Mouse (Mus musculus): ENCODE results near the gene Pde4d.

The Pde4d gene

DNA sequence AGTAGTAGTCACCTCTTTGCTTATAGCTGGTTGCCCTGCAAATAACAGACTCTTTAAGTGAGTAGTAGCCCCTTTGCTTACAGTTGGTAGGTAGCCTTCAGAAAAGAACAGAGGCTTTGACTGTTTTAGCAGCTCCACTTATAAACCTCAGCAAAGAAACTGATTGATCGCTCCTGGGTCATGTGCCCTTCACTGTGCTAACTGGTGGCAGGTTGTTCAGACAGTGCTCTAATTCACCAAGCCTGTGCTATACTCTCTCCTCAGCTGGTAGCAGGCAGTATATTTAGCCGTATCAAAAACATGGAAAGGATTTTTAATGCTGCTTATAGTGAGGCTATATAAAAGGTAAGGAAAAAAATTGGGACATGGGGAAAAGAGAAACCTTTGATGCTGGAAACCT lies 370.7 kb downstream of the Pde4d start:
- DNase-seq (ENCODE audit: extremely low spot score, low spot score) = no peak

DNA sequence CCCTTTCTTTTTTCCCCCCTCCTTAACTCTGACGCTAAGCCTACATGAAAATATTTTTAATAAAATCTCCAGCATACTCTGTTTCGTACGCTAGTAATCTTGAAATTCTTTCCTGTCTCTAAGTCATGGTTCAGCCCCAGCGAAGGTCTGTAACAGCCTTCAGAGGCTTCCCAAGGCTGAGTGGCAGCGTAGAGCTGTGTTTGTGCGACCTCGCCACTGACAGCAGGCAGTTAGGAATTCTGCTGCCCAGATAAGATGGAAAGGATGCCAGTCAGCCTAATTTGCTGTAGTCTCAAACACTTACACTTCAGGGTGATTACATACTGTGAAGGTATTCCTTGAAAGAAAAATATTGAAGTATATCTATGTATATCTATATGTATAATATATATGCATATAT lies 371.5 kb downstream of the Pde4d start:
- DNase-seq (ENCODE audit: extremely low spot score, low spot score) = no peak

DNA sequence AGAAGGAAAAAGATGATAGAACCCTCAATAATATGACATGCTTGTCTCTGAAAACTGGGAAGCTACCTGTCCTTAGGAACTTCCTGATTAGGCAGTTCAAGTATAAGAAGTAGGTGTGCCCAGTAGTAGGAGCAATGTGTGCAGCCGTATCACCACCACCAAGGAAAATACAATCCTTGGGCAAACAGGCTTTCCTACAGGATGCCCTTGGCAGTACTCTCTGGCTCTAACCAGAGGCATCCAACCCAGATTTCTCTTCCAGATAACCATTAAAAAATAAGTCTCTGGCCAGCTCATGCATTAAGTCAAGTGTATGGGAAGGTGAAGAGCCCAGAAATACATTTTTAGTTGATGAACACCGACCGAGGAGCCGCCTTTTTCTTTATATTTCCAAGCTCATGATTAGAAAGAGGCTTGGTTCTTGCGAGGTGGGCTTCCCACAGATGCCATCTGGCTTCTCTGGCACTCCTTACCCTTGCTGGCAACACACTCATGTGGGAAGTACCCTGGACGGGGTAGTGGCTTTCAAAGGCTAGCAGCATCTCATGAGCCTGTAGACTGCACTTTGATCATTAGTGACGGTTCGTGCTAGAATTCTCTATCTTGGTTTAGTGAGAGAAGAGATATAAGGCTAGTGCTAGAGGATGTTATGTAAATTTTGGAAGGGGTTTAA lies 375.0 kb downstream of the Pde4d start:
- no peak for DNase-seq (ENCODE audit: extremely low spot score, low spot score)

DNA sequence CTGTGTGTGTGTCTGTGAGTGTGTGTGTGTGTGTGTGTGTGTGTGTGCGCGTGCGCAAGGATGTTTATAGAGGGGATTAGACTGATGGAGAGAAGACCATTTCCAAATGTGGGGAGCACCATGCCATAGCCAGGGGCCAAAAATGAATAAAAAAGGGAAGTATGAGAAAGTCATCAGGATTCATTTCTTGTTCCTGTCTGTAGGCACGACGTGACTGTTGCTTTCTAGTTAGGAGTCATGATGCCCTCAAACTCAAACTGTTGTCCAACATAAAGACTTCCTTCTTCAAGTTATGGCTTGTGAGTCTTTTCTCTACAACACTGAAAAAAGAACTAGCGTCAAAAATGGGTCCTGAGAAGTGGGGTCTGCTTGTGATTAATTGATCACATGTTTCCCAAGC lies 375.8 kb downstream of the Pde4d start:
- DNase-seq (ENCODE audit: extremely low spot score, low spot score) = no peak

DNA sequence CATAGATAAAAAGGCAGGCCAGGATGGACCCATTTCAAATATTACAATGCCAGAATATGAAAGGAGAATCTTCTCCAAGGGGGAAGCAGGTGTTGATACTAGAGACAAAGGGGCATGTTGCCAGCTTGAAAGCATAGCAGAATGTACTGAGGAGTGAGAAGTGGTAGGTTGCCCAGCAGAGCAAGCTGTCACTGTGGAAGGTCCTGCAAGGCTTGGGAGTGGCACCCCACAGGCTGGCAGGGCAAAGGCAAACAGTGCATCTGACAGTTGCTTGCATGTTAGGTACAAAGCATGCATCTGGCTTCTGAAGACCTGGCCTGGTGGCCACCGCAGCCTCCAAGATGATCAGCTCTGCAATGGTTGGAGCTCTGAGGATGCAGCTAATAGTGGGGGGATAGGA lies 384.4 kb downstream of the Pde4d start:
- no peak for DNase-seq (ENCODE audit: extremely low spot score, low spot score)

DNA sequence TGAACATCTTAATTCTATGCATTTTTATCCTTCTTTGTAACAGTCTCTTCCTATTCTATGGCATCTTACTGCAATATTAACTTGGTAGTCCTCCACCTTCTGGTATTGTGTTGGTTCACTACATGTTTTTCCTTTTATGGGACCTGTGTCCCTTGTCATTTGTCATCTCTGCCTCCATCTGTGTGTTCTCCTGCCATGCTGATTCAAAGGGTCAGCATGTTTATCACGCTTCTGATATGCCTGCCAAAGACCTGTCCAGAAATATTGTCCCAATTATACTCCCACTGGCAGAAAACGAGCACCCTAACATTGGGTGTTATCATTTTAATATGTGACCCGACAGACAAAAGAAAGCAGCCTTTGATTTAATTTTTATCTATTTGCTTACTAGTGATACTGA lies 386.6 kb downstream of the Pde4d start:
- DNase-seq (ENCODE audit: extremely low spot score, low spot score) = no peak

DNA sequence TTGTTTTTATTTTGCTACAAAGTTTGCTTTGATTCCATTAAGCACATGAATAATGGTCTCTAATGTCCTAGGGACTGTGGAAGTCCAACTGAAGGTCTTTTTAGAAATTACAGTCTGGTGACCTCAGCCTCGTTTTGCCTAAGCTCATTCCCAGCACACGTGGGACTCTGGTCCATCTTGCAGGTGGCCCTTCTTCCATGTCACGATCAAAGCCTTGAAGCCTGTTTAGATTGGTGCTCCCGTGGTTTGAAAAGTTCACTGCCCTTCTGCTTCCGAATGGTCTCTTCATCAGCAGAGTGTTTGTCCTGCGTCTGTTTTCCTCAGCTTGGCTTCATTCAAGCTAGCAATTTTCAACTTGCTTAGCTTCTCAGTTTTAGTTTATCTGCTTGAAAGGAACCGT lies 389.4 kb downstream of the Pde4d start:
- no peak for DNase-seq (ENCODE audit: extremely low spot score, low spot score)

DNA sequence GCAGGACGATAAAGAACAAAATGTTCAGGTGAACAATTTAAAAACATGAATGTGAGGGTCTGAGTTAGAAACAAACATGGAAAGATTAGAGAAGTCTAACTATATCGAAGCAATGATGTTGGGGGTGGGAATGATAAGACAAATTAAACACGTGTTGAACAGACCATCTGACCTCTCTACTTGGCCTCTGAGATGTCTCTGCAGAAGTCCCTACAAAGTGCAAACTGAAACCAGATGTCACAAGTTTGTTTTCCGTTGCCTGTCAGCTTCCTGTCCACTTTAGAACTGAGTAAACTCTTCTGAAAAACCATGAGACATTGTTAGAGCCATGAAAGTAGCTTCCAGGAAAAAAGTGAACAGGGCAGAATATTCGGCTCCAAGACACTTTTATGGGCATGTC lies 404.3 kb downstream of the Pde4d start:
- DNase-seq (ENCODE audit: extremely low spot score, low spot score) = no peak

DNA sequence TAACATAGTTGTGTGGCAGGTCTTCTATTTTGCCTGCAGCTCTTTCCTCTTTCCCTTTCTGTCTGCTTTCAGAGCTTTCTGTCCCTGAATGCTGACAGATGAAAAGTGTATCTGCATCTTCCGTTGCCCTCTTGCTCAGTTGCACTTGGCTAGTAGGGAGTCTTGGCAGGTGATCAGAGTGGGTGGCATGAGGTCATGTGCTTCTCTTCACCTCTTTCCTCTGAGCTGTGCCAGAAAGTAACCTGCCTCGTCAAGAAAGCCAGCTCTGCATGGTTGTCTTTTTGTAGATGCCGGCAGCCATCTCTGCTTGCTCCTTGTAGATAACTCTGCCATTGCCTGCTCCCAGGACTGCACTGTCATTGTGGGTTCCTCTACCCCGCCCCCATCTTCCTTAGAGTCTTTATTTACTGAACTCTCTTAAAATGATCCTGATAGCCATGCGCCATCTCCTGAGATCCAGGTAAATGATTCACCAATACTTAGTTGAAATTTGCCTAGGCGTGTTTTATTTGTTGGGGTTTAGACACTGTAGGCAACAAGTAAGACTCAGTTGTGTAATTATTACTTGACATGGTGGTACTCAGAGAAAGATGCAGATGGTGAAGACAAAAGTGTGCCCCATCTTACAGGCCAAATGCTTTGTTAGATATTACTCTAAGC lies 407.2 kb downstream of the Pde4d start:
- DNase-seq (ENCODE audit: extremely low spot score, low spot score) = no peak

DNA sequence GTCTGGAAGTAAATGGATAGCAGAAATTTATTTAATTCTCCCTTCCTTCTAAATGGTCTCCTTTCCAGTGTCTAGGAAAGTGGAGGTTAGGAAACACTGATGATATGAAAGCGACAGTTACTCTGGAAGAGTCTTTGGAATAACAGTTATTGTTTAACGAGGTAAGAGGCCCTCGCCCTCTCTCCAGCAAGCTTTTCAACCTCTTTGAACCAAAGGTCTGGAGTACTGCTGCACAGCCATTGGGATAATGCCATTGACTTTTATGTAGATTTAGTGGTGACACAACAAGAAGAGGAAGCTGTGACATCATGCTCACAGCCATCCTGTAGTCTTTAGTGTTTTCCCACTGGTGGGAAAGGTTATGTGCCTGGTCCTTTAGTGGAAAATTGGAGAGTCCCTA lies 409.6 kb downstream of the Pde4d start:
- no peak for DNase-seq (ENCODE audit: extremely low spot score, low spot score)

DNA sequence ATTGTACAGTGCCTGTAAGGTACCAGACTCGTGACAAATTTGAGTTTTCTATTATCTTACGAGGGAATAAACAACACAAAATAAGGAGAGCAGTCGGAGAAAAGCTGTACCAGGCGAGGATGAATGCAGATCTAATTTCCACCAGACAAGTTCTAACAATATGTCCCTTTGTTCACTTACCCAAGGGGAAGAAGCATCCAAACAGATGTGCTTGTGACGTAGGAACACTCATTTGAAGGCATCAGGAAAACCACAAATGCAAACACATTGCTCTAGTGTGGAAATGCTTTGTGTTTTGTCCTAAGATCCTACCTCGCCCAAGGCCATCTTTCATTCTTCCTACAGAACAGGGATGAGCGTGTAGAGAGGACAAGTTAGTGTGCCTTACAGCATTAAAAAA lies 411.0 kb downstream of the Pde4d start:
- no peak for DNase-seq (ENCODE audit: extremely low spot score, low spot score)

DNA sequence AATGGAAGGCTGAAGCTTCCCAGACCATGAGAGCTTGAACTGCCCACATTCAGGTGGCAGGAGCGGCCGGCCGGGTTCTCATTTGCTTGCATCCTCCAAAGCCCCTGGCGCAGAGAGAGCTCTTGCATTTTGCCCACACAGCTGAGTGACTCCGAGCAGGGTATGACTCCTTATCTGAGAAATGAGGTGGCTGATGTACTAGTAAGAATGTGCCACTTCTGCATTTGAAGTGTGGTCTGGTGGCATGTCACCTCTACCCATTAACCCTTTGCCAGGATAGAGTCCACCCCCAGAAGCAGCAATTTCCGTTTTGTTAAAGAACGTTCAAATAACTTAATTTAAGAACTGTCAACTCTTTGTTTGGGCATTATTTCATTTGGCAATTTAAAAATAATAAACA lies 412.0 kb downstream of the Pde4d start:
- no peak for DNase-seq (ENCODE audit: extremely low spot score, low spot score)

DNA sequence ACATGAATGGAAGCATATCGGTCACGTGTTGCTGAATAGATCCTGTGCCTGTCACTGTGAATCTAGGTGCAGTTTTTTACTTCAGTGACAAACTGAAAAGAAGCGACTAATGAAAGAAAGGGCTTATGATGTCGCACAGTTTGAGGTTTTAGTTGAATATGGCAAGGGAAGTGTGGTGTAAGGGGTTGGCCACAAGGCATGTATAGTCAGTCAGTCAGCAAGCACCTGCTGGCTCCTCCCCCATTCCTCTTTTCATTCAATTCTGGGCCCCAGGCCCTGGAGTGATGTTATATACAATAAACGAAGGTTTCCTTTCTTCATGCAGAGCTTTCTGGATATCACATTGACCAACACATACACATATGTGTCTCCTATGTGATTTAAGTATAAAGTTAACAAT lies 412.4 kb downstream of the Pde4d start:
- DNase-seq (ENCODE audit: extremely low spot score, low spot score) = no peak

DNA sequence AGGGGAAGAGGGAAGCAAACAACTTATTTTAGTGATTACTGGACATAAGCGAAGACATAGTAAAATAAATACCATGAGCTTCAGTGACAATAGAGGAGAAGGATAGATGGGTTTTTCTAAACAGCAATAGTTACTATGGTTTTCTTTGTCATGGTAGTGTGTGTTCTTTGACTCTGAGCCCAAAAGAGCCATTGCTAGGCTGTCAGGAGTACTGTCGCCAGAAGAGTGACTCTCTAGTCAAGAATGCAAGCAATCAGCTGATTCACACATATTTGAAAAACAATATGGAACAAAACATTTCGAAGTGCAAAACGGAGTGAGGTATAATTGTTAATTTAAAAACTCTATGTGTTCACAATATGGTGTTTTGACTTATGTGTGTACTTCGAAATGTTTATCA lies 450.4 kb downstream of the Pde4d start:
- no peak for DNase-seq (ENCODE audit: extremely low spot score, low spot score)

DNA sequence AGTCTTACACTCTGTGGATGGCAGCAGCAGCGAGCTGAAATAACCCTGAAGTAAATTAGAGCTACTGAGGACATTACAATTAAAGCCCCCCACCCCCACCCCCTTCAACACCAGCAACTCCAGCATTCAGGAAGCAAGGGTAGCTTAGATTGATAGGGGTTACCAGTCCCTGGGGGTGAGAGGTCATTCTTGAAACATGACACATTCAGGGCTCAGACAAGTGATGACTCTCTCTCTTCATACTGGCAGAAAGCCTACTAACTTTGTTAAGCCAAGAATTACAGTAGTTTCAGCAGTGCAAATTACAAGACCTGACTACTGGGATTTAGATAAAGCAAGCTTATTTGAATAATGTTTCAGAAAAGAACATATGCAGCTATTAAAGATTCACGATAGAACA lies 455.4 kb downstream of the Pde4d start:
- no peak for DNase-seq (ENCODE audit: extremely low spot score, low spot score)

DNA sequence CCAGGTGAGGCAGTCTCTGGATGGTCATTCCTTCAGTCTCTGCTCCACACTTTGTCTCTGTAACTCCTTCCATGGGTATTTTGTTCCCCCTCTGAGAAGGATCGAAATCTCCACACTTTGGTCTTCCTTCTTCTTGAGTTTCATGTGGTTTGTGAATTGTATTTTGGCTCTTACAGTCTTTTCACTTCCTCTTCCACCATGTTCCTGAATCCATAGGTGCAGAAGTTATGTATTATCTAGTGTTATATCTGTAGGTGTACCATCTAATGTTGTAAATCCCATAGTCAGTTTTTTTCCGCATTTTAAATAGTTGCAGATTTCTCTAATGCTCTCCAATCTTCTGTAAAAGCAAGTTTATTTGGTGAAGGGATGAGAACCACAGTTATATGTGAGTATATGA lies 459.4 kb downstream of the Pde4d start:
- DNase-seq (ENCODE audit: extremely low spot score, low spot score) = no peak

DNA sequence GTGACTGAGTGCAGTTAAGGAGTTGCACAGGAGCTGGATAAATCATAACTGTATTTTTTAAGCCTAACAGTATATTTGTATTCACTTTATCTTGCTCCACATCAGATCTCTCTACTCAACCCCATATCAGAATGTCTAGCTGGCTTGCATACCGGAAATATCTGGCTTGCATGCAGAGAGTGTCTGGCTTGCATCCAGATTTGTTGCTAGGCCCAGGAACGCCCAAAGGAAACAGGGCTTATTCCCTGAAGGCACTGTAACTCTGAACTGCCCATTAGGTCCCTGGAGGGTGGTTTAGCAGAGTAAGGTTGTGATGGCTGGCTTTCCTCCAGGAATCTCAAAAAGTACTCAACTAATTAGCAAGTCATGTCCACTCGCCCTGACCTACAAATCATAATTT lies 464.9 kb downstream of the Pde4d start:
- no peak for DNase-seq (ENCODE audit: extremely low spot score, low spot score)

DNA sequence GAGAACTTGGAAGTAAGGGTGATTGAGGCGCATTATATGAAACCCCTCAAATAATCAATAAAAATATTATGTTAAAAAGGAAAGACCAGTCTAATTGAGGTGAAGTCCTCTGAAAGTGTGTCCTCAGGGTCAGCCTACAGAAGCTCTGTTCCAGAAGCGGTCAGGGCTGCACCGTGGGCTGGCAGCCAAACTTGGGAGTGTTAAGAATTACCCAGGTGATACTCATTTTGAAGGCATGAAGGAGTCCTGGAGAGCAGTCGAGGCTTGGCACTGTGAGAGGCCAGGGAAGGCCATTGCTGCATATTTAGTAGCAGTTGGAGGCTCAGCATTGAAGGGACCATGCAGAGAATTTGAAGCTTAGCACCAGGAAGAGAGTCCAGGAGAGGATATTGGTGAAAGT lies 471.4 kb downstream of the Pde4d start:
- DNase-seq (ENCODE audit: extremely low spot score, low spot score) = no peak

DNA sequence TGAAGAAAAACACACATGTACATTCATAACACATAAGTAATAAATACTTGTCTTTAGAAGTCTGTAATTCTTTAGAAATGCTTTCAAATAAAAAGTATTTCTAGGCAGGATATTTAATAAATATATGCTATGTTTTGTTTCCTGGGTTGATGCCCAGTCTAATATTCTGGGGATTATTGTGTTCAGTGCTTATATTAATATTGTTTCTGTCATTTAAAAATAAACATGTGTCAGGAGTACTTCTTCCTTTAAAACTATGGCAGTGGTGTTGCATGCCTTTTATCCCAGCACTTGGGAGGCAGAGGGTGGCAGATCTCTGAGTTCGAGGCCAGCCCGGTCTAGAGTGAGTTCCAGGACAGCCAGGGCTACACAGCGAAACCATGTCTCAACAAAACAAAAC lies 485.1 kb downstream of the Pde4d start:
- no peak for DNase-seq (ENCODE audit: extremely low spot score, low spot score)

DNA sequence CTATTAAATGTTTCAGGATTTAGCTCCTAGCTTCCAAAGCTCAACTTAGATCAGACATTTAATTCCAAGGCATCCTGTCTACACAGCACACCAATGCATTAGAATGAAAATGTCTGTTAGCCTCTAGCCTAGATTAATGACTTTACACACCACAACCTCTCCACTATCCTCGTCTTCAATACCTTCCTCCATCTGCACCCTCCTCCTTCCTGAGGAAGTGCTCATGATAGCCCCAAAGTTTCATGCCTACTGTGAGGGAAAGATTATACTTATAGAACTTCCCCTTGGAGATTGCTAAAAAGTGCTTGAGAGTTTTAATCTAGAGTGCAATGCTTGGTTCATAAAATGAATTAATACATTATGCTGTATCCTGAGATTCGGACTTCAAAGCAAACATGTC lies 487.5 kb downstream of the Pde4d start:
- DNase-seq (ENCODE audit: extremely low spot score, low spot score) = no peak

DNA sequence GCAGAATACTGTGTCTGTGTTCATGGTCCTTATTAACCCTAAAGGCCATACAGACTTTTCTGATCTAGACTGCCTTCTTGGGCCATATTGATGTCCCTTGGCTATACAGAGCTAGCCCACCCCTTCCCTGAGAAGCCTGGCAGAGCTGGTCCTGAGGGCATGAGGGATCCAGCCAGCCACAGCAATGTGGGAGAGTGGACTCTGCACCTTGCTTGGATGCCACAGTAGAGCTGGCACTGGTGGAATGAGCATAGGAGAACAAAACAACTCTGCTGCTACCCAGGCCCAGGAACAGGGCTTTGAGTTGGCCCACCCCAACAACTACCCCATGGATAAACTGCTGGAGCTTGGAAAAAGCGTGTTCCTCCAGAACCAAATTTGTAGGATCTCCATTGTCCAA lies 503.2 kb downstream of the Pde4d start:
- no peak for DNase-seq (ENCODE audit: extremely low spot score, low spot score)

DNA sequence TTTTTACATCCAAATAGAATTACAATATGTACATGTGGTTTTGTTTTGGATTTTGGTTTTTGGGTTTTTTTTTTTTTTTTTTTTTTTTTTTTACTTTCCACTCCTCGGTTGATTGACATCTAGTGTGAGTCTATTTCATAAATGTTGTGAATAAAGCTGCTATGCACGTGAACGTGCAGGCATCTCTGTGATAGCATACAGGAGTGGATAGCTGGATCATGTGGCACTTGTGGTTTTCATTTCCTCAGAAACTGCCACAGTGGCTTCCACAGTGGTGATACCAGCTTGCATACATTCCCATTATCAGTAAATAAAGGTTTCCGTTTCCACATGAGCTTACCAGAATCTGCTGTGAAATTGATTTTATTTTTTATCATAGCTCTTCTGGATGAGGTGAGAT lies 506.3 kb downstream of the Pde4d start:
- no peak for DNase-seq (ENCODE audit: extremely low spot score, low spot score)

DNA sequence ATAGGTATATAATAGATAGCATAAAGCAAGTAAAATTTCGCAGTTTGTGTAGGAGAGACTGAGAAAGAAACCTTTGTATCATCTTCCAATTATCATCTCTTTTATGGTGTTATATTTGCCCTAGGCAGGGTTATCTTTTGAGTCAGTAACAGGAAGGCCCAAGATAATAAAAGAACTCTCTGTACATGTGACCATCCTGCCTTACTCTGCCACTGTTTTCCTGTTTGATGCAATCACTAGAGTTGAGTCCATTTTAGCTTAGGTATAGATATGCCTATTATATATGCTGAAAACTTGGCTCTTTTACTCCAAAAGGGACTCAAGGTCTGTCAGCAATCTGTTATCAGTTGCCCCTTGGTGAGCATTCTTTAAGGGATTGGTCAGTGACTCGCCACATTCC lies 514.3 kb downstream of the Pde4d start:
- no peak for DNase-seq (ENCODE audit: extremely low spot score, low spot score)

DNA sequence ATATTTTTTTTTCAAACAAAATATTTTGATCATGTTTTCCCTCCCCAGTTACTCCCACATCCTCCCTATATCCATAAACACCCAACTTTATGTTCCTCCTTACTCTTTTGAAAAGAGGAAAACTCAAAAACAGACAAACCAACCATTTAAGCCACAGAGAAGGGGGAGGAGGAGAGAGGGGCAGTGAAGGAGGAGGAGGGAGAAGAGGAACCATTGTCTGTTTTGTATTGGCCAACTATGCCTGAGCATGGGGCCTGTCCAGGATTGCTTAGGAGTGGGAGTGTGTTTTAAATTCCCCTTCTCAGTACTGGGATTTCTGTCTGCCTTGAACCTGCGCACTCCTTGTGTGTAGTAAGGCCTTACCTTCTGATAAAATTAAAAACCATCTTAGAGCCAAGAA lies 531.4 kb downstream of the Pde4d start:
- no peak for DNase-seq (ENCODE audit: extremely low spot score, low spot score)

Measured in neural tube, embryonic 10.5 days (tissue).